Mouse (Mus musculus) neural tube, embryonic 11.5 days (tissue): ENCODE results near the gene Znrf3. TPM values are rescaled to one million over a fixed set of nuclear protein-coding genes. Genes with fewer than 3 reads are reported as not detected.
A peak's percentile ranks its signal among the peaks of the same experiment; 100 is the strongest.

Source experiments
- ATAC-seq: fragments of 200-750 bp; cut with Nextera tagmentation; 2 replicates; pipeline ENCODE4 v1.8.0; 2017; ENCODE audit warnings: moderate number of reproducible peaks, mild to moderate bottlenecking, moderate TSS enrichment, moderate library complexity; ENCODE audit not compliant: insufficient read depth, low FRiP score, low TSS enrichment
- DNase-seq: peaks from one replicate; pipeline ENCODE4 v3.0.0-alpha.2; 2015; ENCODE audit warnings: low spot score
- H3K27ac ChIP-seq: fragments of 300-500 bp; sonication (generic); 2 replicates; pipeline ENCODE4 v1.5.1; 2014; ENCODE audit warnings: low read depth, mild to moderate bottlenecking, low read length
- H3K27me3 ChIP-seq: fragments of 300-500 bp; sonication (generic); 2 replicates; pipeline ENCODE4 v1.6.1; 2014; ENCODE audit warnings: mild to moderate bottlenecking, low read length, mixed read lengths; ENCODE audit not compliant: control insufficient read depth, insufficient read depth
- H3K36me3 ChIP-seq: fragments of 300-500 bp; sonication (generic); 2 replicates; pipeline ENCODE4 v1.6.1; 2014; ENCODE audit warnings: mild to moderate bottlenecking, low read length, moderate library complexity, mixed read lengths; ENCODE audit not compliant: control insufficient read depth, insufficient read depth
- H3K4me1 ChIP-seq: fragments of 300-500 bp; sonication (generic); 2 replicates; pipeline ENCODE4 v1.6.1; 2014; ENCODE audit warnings: low read length, mixed read lengths; ENCODE audit not compliant: control insufficient read depth, insufficient read depth
- H3K4me2 ChIP-seq: fragments of 300-500 bp; sonication (generic); 2 replicates; pipeline ENCODE4 v1.6.1; 2014; ENCODE audit warnings: low read depth, mild to moderate bottlenecking, moderate library complexity
- H3K4me3 ChIP-seq: fragments of 300-500 bp; sonication (generic); 2 replicates; pipeline ENCODE4 v1.5.1; 2014; ENCODE audit warnings: low read depth, low read length
- H3K9ac ChIP-seq: fragments of 300-500 bp; sonication (generic); 2 replicates; pipeline ENCODE4 v1.6.1; 2014; ENCODE audit warnings: mild to moderate bottlenecking, low read length
- H3K9me3 ChIP-seq: fragments of 300-500 bp; sonication (generic); 2 replicates; pipeline ENCODE4 v1.6.1; 2016; ENCODE audit warnings: low read length; ENCODE audit not compliant: control insufficient read depth
- WGBS: fragments of 180-500 bp; shearing (Covaris S2); extraction: QIAGEN DNeasy Blood & Tissue Kit; methylation state at CpG from one replicate; pipeline ENCODE4 v1.1.7; 2014; 5-methylcytosine and 5-hydroxymethylcytosine counted together
- polyA plus RNA-seq: library from polyadenylated mRNA; unstranded; fragments of >200 nt; fragmentation: Nextera tagmentation; extraction: Ambion mirVana; gene quantifications from 2 replicates; pipeline ENCODE4 v1.2.1, GENCODE M21; 2014

The Znrf3 gene
- polyA plus RNA-seq, 1 experiment from 2014 or later, result 9.4 TPM

GRCm38 (mm10) chr11:5265764-5266163 lies 178.9 kb downstream of the Znrf3 start:
- Histone ChIP-seq H3K27ac (no peak overlapping the region), H3K4me3 (no peak overlapping the region), H3K36me3 (no peaks in the 10 kb centered on the region), H3K27me3 (no peaks in the 10 kb centered on the region), H3K9ac (no peak overlapping the region), H3K4me2 (no peak overlapping the region), H3K4me1 (no peaks in the 10 kb centered on the region), H3K9me3 (no peaks in the 10 kb centered on the region)
- 80% methylated on average over 8 of the region's 8 CpGs for WGBS
- ATAC-seq (no peak), DNase-seq (no peak)

GRCm38 (mm10) chr11:5263078-5263730 lies 181.4 kb downstream of the Znrf3 start:
- ATAC-seq, result no peak
- DNase-seq, result no peak
- Histone ChIP-seq H3K4me1 (peaks cover 8% of the 10 kb centered on the region), H3K27me3 (no peaks in the 10 kb centered on the region), H3K9me3 (no peaks in the 10 kb centered on the region), H3K4me2 (no peak overlapping the region), H3K27ac (no peak overlapping the region), H3K4me3 (no peak overlapping the region), H3K36me3 (no peaks in the 10 kb centered on the region), H3K9ac (no peak overlapping the region)
- WGBS, result 57% methylated on average over 26 of the region's 26 CpGs

- WGBS, result 3% methylated on average over 52 of the region's 80 CpGs
- peak within 1 kb of the TSS; percentile 75 for H3K4me3 ChIP-seq
- H3K9me3 ChIP-seq, result no peaks in the 10 kb centered on the region
- H3K4me2 ChIP-seq, result peak within 1 kb of the TSS; percentile 55
- H3K27ac ChIP-seq, result 0 out of 2 replicates have a peak within 1 kb of the TSS, but pooled peaks have one; percentile 7
- peak within 1 kb of the TSS; percentile 70 for H3K9ac ChIP-seq
- DNase-seq (peak; percentile 93), ATAC-seq (peak; percentile 97)
- no peaks in the 10 kb centered on the region for H3K27me3 ChIP-seq
- no peaks in the 10 kb centered on the region for H3K36me3 ChIP-seq
- H3K4me1 ChIP-seq, result peaks cover 8% of the 10 kb centered on the region
These were observed 182.9 kb downstream of the Znrf3 start, which contains the start of gene Kremen1 for GRCm38 (mm10) chr11:5261508-5262392. Gene Kremen1, minus strand, starts transcription at chr11:5261558.

GRCm38 (mm10) chr11:5260942-5261459 lies 183.6 kb downstream of the Znrf3 start:
- Histone ChIP-seq H3K27ac (no peak overlapping the region), H3K9ac (peak overlapping the region; percentile 70), H3K4me1 (peaks cover 13% of the 10 kb centered on the region), H3K9me3 (no peaks in the 10 kb centered on the region), H3K4me2 (peak overlapping the region; percentile 55), H3K36me3 (no peaks in the 10 kb centered on the region), H3K27me3 (no peaks in the 10 kb centered on the region), H3K4me3 (peak overlapping the region; percentile 75)
- WGBS, result 1% methylated on average over 38 of the region's 42 CpGs
- ATAC-seq (peak; percentile 58), DNase-seq (peak; percentile 61)

- H3K9ac ChIP-seq, result no peak overlapping the region
- 47% methylated on average over 10 of the region's 10 CpGs for WGBS
- peaks cover 13% of the 10 kb centered on the region for H3K4me1 ChIP-seq
- peak overlapping the region; percentile 55 for H3K4me2 ChIP-seq
- ATAC-seq, result no peak
- no peaks in the 10 kb centered on the region for H3K36me3 ChIP-seq
- H3K27me3 ChIP-seq, result no peaks in the 10 kb centered on the region
- no peaks in the 10 kb centered on the region for H3K9me3 ChIP-seq
- peak overlapping the region; percentile 75; the same call in 1 of the 2 replicates for H3K4me3 ChIP-seq
- no peak for DNase-seq
- H3K27ac ChIP-seq, result no peak overlapping the region
These were observed 184.6 kb downstream of the Znrf3 start for GRCm38 (mm10) chr11:5259944-5260598.

GRCm38 (mm10) chr11:5258036-5258435 lies 186.6 kb downstream of the Znrf3 start:
- Histone ChIP-seq H3K4me1 (peaks cover 13% of the 10 kb centered on the region), H3K36me3 (no peaks in the 10 kb centered on the region), H3K4me3 (no peak overlapping the region), H3K4me2 (no peak overlapping the region), H3K9me3 (no peaks in the 10 kb centered on the region), H3K27me3 (no peaks in the 10 kb centered on the region), H3K27ac (no peak overlapping the region), H3K9ac (no peak overlapping the region)
- DNase-seq (no peak), ATAC-seq (no peak)
- WGBS, result 97% methylated on average over 6 of the region's 6 CpGs

- H3K4me2 ChIP-seq, result no peak overlapping the region
- no peak for ATAC-seq
- H3K9me3 ChIP-seq, result no peaks in the 10 kb centered on the region
- no peak overlapping the region for H3K4me3 ChIP-seq
- no peaks in the 10 kb centered on the region for H3K27me3 ChIP-seq
- H3K36me3 ChIP-seq, result no peaks in the 10 kb centered on the region
- no peak for DNase-seq
- H3K27ac ChIP-seq, result no peak overlapping the region
- H3K9ac ChIP-seq, result no peak overlapping the region
- peaks cover 13% of the 10 kb centered on the region for H3K4me1 ChIP-seq
- 85% methylated on average over 13 of the region's 13 CpGs for WGBS
These were observed 187.3 kb downstream of the Znrf3 start for GRCm38 (mm10) chr11:5257151-5257862.

- no peaks in the 10 kb centered on the region for H3K27me3 ChIP-seq
- no peak overlapping the region for H3K27ac ChIP-seq
- no peak overlapping the region for H3K4me3 ChIP-seq
- ATAC-seq, result no peak
- H3K4me2 ChIP-seq, result no peak overlapping the region
- H3K36me3 ChIP-seq, result no peaks in the 10 kb centered on the region
- H3K9me3 ChIP-seq, result no peaks in the 10 kb centered on the region
- no peak for DNase-seq
- H3K9ac ChIP-seq, result no peak overlapping the region
- 36% methylated on average over 9 of the region's 9 CpGs for WGBS
- H3K4me1 ChIP-seq, result peaks cover 14% of the 10 kb centered on the region
These were observed 189.1 kb downstream of the Znrf3 start for GRCm38 (mm10) chr11:5255509-5256014.
